Mouse (Mus musculus) olfactory bulb, adult 2 months (tissue): ENCODE data around the gene Plrg1.

ENCODE experiments used
- CTCF ChIP-seq: fragments of 200-500 bp; IDR thresholded peaks from 2 replicates; pipeline ENCODE4 v1.5.1; 2012; ENCODE audit warnings: low read depth, mild to moderate bottlenecking, low read length, moderate library complexity; ENCODE audit not compliant: insufficient read depth
- POLR2A ChIP-seq: fragments of 200-500 bp; IDR thresholded peaks from 2 replicates; pipeline ENCODE4 v1.6.1; 2012; ENCODE audit warnings: mild to moderate bottlenecking, low read depth, low read length, moderate library complexity; ENCODE audit not compliant: insufficient read depth

DNA sequence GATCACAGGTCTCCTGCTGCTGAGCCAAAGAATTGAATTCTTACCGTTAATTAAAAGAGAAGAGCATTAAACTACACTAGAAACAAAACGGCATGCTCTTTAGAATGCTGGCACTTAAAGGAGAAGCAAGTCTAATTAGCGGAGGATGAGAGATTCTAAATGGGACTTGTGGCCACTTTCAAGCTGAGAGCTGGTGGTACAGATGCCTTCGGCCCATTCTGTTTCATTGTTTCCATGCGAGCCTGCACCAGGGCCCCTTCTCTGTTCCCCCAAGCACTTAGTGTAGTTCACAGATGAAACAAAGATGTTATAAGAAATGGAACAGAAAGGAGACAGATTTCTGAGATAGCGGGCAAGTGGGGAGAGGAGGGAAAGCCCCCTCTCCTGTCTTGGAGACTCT, 42.3 kb downstream of the Plrg1 start:
- no peak for TF ChIP-seq CTCF
- TF ChIP-seq POLR2A, result no peak
